Mouse (Mus musculus) left cerebral cortex, adult 18-20 months (tissue): ENCODE measurements around the gene Rasl2-9. TPM values are rescaled to one million over a fixed set of nuclear protein-coding genes. Genes with fewer than 3 reads are reported as not detected.
A peak's percentile ranks its signal among the peaks of the same experiment; 100 is the strongest.
"Not testable (repeated sequence)": the region's sequence is repeated elsewhere in the genome, so short reads cannot be mapped to it uniquely, and the experiment has no call there.

ENCODE experiments used
- DNase-seq, 2 experiments: peaks; one replicate each; pipeline ENCODE4 v3.0.0; 2021 to 2022; ENCODE audit warnings: low spot score in 2 of 2, mixed read lengths in 1 of 2
- microRNA-seq, 2 experiments: library from miRNA; unstranded; fragments of <30 nt; microRNA quantifications; one replicate each; pipeline ENCODE4 v1.2.0; 2021
- total RNA-seq, 2 experiments: library from RNA; stranded (reverse); gene quantifications; 2 replicates each; pipeline ENCODE4 v1.2.3; 2021

The Rasl2-9 gene
- total RNA-seq, 2 experiments from 2014 or later: 0.49 to 0.68 TPM

- DNase-seq: no peak
Measured at GRCm38 (mm10) chr7:5081241-5081640, 44.5 kb downstream of the Rasl2-9 start.

- no peak for DNase-seq
Measured at GRCm38 (mm10) chr7:5080815-5081214, 44.9 kb downstream of the Rasl2-9 start.

- peak; percentile 98 for DNase-seq
Measured at GRCm38 (mm10) chr7:5080010-5080751, 45.6 kb downstream of the Rasl2-9 start, which contains the start of gene Epn1. Gene Epn1 (plus strand): TSS chr7:5080235.

DNA sequence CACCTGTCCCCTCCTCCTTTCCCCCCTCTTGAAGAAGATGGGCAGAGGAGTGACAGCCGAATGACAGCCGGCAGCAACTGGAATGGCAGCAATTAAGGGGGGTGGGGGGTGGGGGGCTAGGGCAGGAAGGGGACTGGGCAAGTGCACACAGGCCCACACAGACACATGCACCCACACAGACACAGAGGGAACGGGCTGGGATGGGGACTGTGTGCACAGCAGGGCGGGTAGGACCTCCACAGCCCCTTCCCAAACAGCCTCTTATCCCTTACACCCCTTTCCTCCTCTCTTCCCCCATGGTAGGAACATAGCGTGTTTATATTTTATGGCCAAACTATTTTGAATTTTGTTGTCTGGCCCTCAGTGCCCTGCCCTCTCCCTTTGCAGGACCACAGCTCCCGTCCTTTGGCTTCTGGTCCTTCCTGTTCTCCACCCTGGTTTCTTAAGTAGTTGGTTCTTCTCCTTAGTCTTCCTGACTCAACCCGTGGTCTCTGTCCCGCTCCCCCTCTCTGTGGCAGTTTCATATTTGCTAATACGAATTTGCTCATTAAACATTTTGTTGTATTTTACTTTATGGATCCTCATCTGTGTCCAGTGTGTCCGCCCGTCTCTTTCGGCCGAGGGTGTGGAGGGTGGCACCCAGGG, 46.3 kb downstream of the Rasl2-9 start:
- DNase-seq: not testable (repeated sequence)

DNA sequence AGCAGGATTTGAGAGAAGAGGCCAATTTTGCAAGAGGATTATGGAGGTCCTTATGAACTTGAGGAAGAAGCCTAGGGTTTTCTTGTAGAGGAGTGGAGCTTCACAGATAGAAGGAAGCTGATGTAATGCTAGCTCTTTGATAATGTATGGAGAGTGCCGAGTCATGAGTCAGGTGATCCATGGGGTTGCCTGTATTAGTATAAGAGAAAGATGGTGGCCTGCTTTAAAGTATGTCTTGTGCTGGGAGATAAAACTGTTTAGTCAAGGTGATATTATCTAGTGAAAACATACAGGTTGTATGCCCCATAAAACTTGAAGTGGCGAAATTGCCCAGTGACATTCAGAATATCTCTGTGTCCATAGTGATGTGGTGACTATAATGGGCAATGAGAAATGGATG, 48.8 kb downstream of the Rasl2-9 start:
- DNase-seq: no peak

GRCm38 (mm10) chr7:5074984-5075383, 50.8 kb downstream of the Rasl2-9 start:
- no peak for DNase-seq

Small RNAs within 50 kb of the gene (microRNA-seq; reads per million reads assigned to microRNA genes)
- gene Gm26217: 0 reads per million in 2 experiments

Other genes starting within 250 kb of the Rasl2-9 start
- gene Isoc2a, start 248.8 kb downstream of the Rasl2-9 start, total RNA-seq: 10 to 100 TPM; 14.2 to 14.8 TPM
- gene Gm36210, start 219.4 kb downstream of the Rasl2-9 start, total RNA-seq: under 1 TPM in 1 of 2 experiments, not detected in 1; 0.46 TPM
- 10 to 100 TPM; 14.7 to 15.9 TPM for gene Zfp628, start 210.7 kb downstream of the Rasl2-9 start, total RNA-seq
- gene Nat14, start 203.9 kb downstream of the Rasl2-9 start, total RNA-seq: 100 to 1,000 TPM; 104 TPM
- gene Ssc5d, start 200.2 kb downstream of the Rasl2-9 start, total RNA-seq: 1 to 10 TPM; 2.6 to 3.3 TPM
- gene Sbk2, start 161.5 kb downstream of the Rasl2-9 start, total RNA-seq: under 1 TPM; 0.26 to 0.45 TPM
- under 1 TPM; 0.58 to 0.91 TPM for gene Sbk3, start 154.8 kb downstream of the Rasl2-9 start, total RNA-seq
- gene Zfp579, start 129.8 kb downstream of the Rasl2-9 start, total RNA-seq: 10 to 100 TPM; 25.1 to 27.8 TPM
- gene Zfp524, start 111.5 kb downstream of the Rasl2-9 start, total RNA-seq: 1 to 10 TPM; 7.4 to 7.8 TPM
- gene Fiz1, start 111.3 kb downstream of the Rasl2-9 start, total RNA-seq: 10 to 100 TPM; 23.3 to 25.7 TPM
- gene Gm44973, start 110.5 kb downstream of the Rasl2-9 start, total RNA-seq: not detected
- gene Zfp865, start 105.6 kb downstream of the Rasl2-9 start, total RNA-seq: 10 to 100 TPM; 34.9 to 35.5 TPM
- 10 to 100 TPM; 57.3 to 59.7 TPM for gene Ccdc106, start 105.4 kb downstream of the Rasl2-9 start, total RNA-seq
- not detected for gene 4632433K11Rik, start 91.8 kb downstream of the Rasl2-9 start, total RNA-seq
- gene Zfp784, start 87.5 kb downstream of the Rasl2-9 start, total RNA-seq: 1 to 10 TPM; 4.4 to 4.8 TPM
- 10 to 100 TPM; 27.8 to 31.0 TPM for gene Zfp580, start 74.4 kb downstream of the Rasl2-9 start, total RNA-seq
- 100 to 1,000 TPM; 176 to 181 TPM for gene U2af2, start 63.8 kb downstream of the Rasl2-9 start, total RNA-seq
- gene Epn1, start 45.7 kb downstream of the Rasl2-9 start, total RNA-seq: 100 to 1,000 TPM; 482 to 504 TPM
- not detected for gene Rfpl4, start 9.0 kb downstream of the Rasl2-9 start, total RNA-seq
- not detected for gene Vmn1r55, start 23.7 kb upstream of the Rasl2-9 start, total RNA-seq
- gene Vmn1r56, start 70.8 kb upstream of the Rasl2-9 start, total RNA-seq: not detected
- gene Vmn1r57, start 92.5 kb upstream of the Rasl2-9 start, total RNA-seq: not detected
- not detected for gene Gm5065, start 224.6 kb upstream of the Rasl2-9 start, total RNA-seq
- not detected for gene Nlrp2, start 225.1 kb upstream of the Rasl2-9 start, total RNA-seq